Mouse (Mus musculus): Measurements from ENCODE around the gene C2cd2. TPM values are rescaled to one million over a fixed set of nuclear protein-coding genes. Genes with fewer than 3 reads are reported as not detected.
A peak's percentile ranks its signal among the peaks of the same experiment; 100 is the strongest.
"Not testable (repeated sequence)": the region's sequence is repeated elsewhere in the genome, so short reads cannot be mapped to it uniquely, and the experiment has no call there.

The C2cd2 gene
- total RNA-seq, 2 experiments from 2014 or later: 11.0 to 15.6 TPM

- no peak for DNase-seq (ENCODE audit: low spot score in 2 of 2)
These were observed 13.6 kb downstream of the C2cd2 start for GRCm38 (mm10) chr16:97948836-97949235.

DNA sequence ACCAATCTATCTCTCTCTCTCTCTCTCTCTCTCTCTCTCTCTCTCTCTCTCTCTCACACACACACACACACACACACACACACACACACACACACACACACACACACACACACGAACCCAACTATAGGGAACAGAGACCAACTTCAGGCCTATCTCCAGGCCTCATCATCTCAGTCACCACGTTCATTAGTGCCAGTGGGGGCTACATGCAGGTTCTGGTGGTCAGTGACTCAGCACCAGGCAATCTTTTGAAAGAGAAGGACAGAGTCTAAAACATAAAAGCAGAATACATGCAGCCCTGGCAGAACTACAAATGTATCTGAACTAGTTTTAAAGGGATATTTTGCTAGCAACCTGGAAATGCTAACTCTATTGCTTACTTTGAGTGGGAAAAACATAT lies 15.4 kb downstream of the C2cd2 start:
- not testable (repeated sequence) for DNase-seq (ENCODE audit: low spot score in 2 of 2)

DNA sequence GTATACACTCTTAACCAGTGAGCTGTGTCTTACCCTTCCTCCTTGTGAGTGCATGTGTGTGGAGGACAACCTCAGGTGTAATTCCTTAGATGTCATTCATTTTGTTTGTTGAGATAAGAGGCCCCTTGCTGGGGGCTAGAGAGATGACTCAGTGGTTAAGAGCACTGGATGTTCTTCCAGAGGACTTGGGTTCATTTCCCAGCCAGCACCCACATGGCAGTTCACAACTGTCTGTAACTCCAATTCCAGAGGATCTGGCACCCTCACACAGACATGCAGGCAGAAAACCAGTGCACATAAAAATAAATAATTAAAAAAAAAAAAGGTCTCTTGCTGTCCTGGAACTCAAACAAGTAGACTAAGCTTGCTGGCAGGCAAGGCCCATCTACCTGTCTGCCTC lies 20.6 kb downstream of the C2cd2 start:
- DNase-seq (ENCODE audit: low spot score in 2 of 2): no peak

DNA sequence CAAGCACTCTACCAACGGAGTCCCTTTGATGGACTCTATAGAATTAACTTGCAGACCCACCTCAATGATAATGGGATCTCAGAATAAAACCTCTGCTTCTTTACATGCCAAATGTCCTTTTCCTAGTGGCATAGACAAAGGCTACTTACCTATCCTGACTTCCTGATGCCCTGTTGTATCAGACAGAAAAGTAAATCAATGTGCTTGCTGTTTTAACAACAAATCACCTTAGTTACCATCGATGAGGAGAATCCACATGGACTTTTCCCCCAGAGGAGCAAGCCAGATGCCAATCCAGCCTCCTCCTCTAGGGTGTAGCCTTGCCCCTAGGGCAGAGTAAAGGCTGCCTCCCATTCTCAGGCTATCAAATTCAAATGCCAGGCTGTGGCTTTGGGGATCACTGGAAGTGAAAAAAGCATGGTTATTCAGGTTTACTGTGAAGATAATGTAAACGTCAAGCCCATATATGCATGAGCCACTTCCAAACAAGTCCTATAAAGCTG lies 21.9 kb downstream of the C2cd2 start:
- DNase-seq (ENCODE audit: low spot score in 2 of 2): no peak

- no peak for DNase-seq (ENCODE audit: low spot score in 2 of 2)
These were observed 26.6 kb downstream of the C2cd2 start for GRCm38 (mm10) chr16:97935815-97936214.

GRCm38 (mm10) chr16:97930231-97930630 lies 32.2 kb downstream of the C2cd2 start:
- DNase-seq (ENCODE audit: low spot score in 2 of 2): no peak

DNA sequence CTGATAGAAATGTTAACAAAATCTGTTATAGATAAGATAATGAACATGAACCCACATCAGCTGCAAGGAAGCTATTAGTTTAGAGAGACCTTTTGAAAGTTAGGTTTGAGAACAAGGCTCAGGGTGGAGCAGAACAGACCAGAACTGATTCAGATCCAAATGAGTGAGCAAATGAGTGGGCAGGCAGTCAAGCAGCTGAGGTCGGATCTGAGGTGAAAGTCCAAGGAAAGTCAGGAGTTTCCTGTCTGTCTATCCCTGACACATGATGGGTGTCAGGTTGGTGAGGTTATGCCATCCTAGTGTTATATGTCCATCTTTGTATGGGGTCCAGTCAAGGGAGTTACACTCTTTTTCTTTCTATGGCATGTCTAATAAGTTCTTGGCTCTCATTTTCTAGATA lies 32.9 kb downstream of the C2cd2 start:
- DNase-seq (ENCODE audit: low spot score in 2 of 2): no peak

DNA sequence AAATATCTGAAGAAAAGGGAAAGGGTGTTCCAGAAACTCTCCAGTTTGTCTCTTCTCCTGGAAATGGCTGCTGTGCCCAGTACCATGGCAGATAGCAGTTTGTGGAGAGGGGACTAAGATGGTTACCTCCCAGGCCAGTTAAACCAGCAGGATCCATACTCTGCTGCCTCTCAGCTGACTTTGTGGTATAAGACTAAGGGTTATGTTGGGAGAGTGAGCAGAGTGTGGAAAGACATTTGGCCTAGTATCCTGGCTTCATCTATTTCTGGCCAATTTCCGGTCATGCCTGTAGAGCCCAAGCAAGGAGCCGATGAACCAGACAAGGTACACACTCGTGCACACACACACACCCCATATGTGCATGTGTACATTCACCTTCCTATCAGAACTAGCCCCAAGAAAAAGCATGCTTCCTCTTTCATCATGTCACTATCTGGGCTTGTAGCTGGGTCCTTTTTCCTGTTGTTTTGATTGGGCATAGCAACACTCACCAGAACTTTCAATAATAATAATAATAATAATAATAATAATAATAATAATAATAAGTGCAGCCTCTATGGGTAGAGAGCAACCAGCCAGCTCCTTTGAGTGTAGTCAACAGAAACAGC lies 35.0 kb downstream of the C2cd2 start:
- DNase-seq (ENCODE audit: low spot score in 2 of 2): no peak

DNA sequence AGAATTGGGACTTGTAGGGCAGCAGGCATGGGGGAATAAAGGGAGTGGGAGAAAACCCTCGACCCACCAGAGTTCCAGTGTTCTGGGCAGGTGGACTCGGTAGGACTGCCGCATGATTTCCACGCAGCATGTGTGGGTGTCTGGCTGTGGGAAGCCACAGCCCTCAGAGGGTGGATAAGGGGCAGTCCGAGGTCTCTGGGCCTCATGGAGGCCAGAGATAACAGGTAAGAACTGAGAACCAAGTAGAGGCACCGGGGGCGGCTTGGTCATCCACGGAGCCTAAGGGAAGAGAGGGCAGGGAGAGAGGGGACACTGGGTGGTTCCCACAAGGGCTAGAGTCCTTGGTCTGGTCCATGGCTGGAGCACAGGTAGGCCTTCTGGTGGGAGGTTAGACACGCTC lies 36.0 kb downstream of the C2cd2 start:
- DNase-seq (ENCODE audit: low spot score in 2 of 2): no peak

GRCm38 (mm10) chr16:97925760-97926159 lies 36.6 kb downstream of the C2cd2 start:
- no peak for DNase-seq (ENCODE audit: low spot score in 2 of 2)

DNA sequence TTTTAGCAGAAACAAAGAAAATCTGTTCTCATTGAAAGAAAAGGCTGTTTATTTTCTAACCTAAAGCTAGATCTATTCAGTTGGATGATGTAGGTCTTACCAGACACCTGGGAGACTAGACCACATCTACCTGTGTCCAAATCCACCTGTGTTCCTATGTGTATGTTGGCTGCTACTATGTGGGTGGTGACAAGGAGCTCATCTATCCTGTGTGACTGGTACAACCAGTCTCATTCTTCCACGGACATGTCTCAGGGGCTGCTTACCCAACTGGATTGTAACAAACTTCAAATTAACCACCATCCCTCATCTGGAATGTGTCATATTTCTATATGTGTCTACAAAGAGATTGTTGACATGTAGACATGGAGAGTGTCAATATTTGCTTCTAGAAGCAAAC lies 38.7 kb downstream of the C2cd2 start:
- no peak for DNase-seq (ENCODE audit: low spot score in 2 of 2)

GRCm38 (mm10) chr16:97922779-97923126 lies 39.6 kb downstream of the C2cd2 start:
- no peak for DNase-seq (ENCODE audit: low spot score in 2 of 2)

DNA sequence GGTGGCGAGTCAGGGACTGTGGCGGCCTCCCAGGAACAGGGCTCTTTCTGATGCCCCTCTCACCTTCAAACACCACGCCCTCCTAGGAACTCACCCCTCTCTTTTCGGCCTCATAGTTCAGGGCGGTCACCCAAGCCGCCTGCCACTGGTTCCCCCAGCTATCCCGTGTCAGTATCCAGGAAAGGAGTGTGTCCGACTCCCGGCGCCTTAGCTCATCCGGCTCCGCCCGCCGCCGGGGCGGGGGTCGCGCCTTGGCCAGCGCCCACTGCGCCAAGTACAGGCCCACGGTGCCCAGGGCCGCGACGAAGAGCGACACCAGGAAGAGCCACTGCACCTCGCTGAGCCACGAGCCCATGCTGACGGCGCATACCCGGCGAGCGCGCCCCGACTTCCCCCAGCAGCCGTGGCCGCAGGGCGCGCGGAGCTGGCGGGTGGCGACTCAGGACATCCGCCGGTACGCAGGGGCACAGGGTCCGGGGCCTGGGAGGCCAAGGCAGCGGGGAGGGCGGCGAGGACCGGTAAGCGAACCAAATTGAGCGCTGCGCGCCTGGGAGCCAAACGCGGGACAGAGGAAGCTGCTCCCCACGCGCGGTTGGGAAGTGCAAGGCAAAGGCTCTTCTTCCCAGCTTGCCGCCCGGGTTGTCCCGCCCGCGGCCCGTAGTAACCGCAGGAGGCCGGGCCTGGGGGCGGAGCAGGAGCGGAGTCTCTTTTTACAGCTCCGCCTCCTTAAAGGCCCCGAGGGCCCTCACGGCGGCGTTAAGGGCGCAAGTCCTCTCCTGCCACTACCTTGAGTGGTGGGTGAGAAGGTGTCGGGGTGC lies 40.2 kb downstream of the C2cd2 start:
- DNase-seq (ENCODE audit: low spot score in 2 of 2): peak; percentile 83 to 88

GRCm38 (mm10) chr16:97920621-97921020 lies 41.8 kb downstream of the C2cd2 start:
- no peak for DNase-seq (ENCODE audit: low spot score in 2 of 2)

- no peak for DNase-seq (ENCODE audit: low spot score in 2 of 2)
These were observed 42.6 kb downstream of the C2cd2 start for GRCm38 (mm10) chr16:97919793-97920192.

DNA sequence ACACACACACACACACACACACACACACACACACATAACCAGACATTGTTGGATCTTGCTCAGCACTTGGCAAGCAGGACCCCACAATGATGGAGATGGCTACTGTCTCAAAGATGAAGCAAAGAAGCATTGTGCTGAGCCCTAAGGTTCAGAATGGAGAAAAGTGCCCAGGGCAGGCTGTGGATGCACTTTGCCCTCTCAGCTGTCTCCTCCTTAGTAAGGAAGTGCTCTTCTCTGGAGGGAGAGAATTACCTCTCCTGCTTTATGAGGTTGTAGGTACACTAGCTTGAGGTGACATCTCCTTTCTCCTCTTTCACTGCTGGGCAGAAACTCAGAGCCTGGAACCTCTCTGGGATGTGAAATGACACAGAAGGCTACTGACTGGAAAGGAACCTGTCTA lies 49.5 kb downstream of the C2cd2 start:
- DNase-seq (ENCODE audit: low spot score in 2 of 2): no peak

DNA sequence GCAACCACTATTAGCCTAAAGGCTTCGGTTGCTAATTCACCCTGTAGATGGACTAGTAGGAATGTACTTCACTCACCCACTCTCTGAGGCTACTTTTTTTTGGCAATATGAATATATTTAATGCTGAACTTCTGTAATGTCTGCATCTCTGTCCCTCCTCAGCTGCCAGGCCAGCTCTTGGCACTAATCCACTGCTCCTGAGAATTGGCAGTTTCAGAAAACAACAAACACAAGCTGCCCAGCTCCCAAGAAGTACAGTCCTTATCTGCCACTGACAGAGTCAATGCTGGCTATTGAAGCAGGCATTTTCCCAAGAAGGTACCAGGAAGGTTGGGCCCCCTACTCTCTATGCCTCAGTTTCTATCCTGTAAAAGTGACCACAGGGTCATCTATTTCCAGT lies 53.0 kb downstream of the C2cd2 start:
- no peak for DNase-seq (ENCODE audit: low spot score in 2 of 2)

DNA sequence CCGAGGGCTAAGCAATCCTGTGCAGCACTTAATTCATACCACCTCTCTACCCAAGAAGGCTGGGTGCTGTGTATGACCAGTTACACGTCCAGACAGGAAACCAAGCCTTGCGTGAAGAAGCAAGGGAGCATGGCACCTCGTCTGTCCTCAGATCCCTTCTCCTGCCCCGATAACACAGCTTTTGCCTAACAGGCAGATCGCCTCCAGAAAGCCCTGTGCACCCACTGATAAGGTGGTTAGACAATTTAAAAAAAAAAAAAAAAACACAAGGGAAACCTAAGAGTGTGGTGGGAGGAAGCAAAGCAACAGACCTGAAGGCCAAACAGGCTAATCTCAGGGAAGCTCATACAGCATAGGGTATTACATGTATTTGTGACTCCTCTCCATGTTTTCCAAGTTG lies 54.9 kb downstream of the C2cd2 start:
- DNase-seq (ENCODE audit: low spot score in 2 of 2): no peak

DNA sequence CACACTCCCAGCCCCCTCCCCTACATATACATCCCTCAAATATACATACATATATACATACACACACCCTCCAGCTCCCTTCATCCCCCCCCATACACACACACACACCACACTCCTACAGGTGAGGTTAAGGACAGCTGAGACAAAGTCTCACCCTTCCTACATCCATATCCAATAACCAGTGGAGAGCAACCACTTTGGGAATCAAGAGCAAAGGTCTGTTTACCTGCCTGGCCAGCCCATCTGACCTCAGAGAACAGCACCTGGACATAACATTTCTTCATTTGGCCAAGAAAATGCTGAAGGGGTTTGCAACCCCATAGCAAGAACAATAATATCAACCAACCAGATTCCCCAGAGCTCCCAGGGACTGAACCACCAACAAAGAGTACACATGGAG lies 56.1 kb downstream of the C2cd2 start:
- DNase-seq (ENCODE audit: low spot score in 2 of 2): no peak

DNA sequence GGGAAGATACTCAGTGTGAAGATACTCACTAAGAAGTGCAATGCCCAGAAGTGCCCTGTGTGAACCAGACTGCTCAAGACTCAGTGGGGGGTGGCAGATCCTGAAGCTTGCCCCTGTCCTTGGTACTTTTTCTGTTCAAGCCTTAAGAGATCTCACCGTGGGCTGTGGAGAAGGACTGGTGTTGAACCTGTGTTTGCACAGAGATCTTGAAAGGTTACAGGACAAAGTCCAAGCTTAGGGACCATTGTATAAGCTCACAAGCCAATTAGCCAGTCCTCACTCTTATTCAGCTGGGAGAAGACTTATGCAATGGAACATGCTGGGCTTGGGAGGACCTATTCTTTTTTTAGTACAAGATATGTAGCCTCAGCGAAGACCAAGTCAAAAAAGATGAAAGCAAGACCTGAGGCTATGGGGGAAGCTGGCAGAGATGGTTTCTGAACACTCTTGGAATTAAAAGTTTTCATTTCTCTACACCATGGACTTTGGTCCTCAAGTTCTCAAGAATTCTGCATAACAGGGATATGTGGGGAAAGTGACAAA lies 56.9 kb downstream of the C2cd2 start:
- no peak for DNase-seq (ENCODE audit: low spot score in 2 of 2)

- no peak for DNase-seq (ENCODE audit: low spot score in 2 of 2)
These were observed 58.4 kb downstream of the C2cd2 start for GRCm38 (mm10) chr16:97904035-97904434.

DNA sequence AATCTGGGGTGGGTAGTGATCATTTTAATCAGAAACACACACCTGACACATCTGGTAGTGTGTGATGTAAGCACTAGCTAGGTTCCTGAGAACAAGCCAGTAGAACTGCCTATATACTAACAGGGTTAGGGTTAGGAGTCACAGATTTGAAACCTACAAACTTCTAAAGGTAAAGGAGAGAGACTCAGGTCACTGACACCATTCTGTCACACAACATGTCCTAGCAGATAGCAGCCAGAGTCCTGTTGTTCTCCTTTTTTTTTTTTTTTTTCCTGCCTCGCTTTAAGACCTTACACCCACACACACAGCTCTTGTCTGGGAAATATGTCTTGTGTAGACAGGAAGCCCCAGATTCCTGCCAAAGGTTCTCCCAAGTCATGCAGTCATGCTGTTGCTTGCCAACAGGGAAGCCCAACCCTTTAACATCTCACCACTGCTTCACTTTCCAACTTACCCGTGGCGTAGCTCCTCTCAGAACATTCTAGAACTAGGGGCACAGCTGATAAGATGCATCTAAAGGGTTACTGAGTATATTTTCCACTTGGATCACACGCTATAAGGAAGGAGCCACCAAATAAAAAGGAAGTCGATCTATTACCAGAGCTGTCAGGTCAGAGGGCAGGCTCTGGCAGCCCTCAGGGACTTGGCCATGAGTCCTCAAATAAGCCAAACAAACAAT lies 64.9 kb downstream of the C2cd2 start:
- DNase-seq (ENCODE audit: low spot score in 2 of 2): no peak

All from left cerebral cortex, adult 18-20 months (tissue).